Mouse (Mus musculus): ENCODE results near the gene Tex35.

Gene Tex35

GRCm38 (mm10) chr1:157081076-157081804 lies 27.2 kb downstream of the Tex35 start:
- no peak for DNase-seq

GRCm38 (mm10) chr1:157080071-157080470 lies 28.4 kb downstream of the Tex35 start:
- DNase-seq = no peak

- DNase-seq = peak; percentile 32
Measured at GRCm38 (mm10) chr1:157079384-157080025, 29.0 kb downstream of the Tex35 start.

DNA sequence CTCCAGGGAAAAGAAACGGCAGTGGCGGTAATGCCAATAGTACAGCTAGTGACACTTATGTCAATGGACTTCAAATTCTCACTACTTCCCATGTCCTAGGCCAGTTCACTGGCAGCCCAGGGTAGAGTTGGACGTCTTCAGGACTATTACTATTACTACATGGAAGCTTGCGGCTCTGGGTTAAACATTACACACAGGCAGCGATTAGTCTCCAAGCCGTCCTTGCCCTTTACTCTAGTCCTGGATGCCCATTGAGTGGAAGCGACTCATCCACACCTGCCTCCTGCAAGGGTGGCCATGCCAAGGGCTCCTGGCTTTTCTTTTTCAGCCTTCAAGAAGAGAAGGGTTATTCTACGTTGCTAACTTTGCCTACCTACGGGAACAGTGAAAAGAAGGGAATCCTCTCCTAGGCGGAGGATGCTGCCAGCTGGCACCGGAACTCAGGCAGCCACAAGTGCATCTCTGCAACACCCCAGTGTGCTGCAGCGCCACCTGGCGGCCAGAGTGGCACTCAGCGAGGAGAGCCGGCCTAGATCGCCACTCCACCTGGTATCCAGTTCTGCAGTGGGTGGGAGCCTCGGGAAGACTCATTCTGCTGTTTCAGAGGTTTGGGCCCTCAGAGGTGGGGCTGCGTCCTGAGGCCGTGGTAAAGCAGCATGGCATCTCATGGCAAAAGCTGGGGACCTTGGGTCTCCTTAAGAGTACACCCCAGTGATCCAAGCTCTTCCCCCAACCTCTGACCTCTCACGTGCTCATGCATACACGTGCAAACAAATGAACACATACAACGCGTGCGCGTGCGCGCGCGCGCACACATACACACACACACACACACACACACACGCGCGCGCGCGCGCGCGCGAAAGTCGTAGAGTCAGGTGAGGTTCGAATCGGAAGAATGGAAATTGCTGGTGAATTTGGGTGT lies 31.4 kb downstream of the Tex35 start:
- DNase-seq = peak; percentile 91

- DNase-seq = peak; percentile 89
Measured at GRCm38 (mm10) chr1:157076257-157076656, 32.2 kb downstream of the Tex35 start.

DNA sequence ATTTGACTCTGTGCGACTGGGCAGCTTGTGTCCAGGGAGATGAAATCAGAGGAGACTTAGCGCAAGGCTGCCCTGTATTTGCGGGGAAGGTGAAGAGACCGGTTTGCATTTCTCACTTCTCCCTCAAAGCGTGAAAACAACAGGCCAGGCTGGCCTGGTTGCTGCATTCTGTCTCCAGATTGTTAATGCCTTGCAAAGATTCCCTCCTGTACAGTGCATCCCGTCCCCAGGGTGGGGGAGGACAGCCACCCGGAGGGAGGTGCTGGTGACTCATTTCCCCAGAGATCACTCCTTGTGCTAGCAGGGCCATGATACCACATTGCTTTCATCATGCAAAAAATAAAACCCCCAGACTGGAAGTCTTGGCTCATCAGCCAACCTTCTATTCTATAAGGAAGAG lies 33.5 kb downstream of the Tex35 start:
- DNase-seq = no peak

- DNase-seq = no peak
Measured at GRCm38 (mm10) chr1:157074371-157074770, 34.1 kb downstream of the Tex35 start.

- DNase-seq = no peak
Measured at GRCm38 (mm10) chr1:157073592-157073991, 34.9 kb downstream of the Tex35 start.

DNA sequence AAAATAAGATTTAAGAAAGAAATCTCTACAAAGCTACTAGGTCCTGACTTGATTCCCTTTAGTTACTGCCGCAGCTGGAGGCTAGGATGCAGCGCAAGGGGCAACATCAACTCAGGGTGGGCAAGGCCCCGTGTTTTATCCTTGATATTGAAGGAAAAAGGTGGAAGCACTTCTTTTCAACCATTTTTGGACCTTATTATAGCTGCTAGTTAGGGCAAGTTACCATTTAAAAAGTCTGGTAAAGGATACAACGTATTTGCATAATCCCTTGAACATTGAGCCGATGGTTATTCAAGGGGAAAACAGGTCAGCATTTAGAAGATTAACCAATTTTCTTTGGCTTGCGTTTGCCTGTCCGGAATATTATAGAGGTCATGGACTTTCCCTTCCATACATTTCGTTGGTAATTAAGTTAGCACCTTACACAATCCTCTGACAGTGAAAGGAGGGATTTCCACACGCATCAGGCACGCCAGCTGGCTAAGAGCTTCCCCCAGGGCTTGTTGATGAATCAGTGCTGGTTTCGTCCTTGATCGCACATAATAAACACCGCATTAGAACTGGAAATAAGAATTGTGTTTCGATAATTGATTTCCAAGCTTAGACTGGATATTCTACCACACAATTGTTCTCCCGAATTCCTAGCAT lies 39.2 kb downstream of the Tex35 start:
- DNase-seq = no peak

- DNase-seq = no peak
Measured at GRCm38 (mm10) chr1:157068316-157068715, 40.2 kb downstream of the Tex35 start.

- DNase-seq = no peak
Measured at GRCm38 (mm10) chr1:157065819-157066730, 42.4 kb downstream of the Tex35 start.

DNA sequence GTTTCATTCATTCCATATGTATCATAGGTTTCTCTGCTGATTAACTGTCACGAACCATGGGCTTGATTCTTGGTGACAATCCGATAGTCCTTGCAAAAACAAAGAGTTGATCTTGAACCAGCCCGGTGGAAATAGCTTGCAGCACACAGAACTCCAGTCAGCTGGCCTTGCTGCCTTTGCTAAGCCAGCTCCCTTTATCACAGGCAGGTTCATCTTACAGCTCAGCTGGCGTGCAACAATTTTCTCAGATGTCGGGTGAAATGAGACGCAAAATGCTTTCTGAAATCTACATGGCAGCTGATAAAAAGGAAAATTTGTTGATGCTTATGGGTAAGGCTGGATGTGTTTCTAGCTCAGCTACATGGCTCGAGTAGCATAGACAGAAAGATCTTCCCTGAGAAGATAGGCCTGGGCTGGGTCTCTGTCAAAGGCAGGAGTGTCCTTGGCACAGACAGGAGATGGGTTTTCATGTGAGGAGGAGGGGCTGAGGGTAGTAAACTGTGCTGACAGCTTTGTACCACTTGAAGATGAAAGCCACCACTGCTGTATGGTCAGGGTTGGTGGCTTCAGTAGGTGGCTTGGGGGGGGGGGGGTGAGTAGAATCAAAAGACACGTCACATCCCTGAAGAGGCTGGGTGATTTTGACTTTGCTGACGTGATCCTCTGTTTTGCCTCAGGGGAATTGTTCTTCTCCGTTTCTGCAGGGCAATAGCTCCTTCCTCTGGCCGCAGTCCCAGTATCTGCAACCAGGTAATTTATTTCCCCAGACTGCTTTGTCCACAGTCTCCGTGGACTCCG lies 45.0 kb downstream of the Tex35 start:
- peak; percentile 37 for DNase-seq

DNA sequence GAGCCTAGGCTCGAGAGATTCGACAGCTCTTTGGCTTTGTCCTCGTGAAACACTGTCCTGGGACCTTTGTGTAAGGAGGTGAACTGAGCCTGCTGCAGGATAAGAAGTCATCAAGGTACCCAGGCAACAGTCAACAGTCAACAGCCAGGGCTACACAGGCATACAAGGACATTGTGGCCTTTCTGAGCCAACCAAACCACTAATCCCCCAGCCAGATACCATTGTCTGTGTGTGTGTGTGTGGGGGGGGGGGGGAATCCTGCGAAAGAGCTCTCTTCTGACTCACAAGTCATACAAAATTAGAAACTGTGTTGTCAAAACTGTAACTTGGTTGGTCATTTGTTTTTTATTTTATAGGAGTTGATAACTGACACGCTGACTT lies 46.0 kb downstream of the Tex35 start:
- DNase-seq = no peak

DNA sequence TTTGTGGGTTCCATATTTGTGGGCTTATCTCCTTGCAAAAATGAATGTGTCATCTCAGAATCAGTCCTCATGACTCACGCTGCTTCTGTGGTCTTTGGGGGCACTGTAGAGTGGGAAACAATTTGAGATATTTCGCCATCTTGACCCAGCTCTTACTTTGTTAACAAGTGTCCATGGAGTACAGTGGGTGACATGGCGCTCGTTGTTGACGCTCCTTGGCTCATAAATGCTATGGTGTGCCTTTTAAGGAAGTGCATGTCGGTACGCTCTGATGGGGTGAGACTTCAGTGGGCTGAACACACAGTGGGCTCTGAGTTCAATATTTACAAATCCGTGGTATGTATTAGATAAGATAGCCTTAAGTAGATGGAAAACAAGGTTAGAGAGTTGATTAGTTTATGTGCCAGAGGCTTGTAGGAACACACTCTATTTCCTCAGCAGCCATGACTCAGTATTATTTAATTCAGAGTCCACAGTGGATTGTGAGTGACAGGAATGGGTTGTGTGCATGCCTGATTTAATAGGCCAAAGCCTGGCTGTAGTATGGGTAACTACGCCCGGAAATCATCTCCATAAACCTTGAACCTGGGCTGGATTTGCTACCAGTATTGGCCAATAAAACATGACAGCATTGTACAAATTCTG lies 46.6 kb downstream of the Tex35 start:
- no peak for DNase-seq

GRCm38 (mm10) chr1:157061170-157061569 lies 47.3 kb downstream of the Tex35 start:
- DNase-seq = no peak

DNA sequence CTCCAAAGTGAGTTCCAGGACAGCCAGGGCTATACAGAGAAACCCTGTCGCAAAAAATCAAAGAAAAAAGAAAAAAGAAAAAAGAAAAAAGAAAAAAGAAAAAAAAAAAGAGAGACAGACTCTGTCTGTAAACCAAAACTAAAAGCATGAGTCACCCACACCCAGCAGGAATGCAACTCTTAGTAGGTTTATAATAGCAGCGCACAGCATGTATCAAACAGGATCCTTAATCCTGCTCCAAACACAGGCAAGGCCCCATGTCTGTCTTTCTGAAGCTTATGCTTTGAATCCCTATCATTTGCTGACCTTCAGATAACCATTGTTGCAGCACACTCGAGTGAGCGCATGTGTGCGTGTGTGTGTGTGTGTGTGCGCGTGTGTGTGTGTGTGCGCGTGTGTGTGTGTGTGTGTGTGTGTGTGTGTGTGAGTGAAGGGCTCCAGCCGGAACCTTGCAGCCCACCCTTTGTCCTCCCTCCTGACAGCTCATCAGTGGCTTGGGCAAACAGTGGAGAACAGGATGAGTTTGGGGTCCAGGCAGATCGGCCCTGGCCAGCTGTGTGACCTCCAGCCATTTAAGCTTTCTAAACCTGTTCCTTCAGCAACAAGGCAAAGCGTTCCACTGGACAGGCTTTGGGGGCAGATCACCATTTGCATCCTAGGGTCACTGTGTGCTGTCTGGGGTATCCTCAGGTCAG lies 47.9 kb downstream of the Tex35 start:
- DNase-seq = no peak

DNA sequence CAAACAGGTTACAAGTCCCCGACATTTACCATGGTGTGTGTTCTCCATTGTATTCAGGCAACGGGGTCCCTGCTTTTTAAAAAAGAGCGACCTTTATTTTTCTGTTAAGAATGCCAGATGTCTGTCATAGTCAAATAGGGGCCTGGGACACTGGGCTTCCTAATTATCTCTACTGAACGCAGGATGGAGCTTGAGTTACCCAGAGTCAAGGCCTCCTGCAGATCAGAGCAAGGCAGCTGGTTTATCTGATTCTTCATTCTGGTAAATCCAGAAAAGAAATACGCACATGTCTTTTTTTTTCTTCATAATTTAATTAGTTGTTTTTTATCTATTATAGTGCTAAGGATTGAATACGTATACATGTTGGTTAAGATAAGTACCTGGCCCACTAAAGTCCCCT lies 52.6 kb downstream of the Tex35 start:
- DNase-seq = no peak

- DNase-seq = no peak
Measured at GRCm38 (mm10) chr1:157055288-157055831, 53.1 kb downstream of the Tex35 start.

- DNase-seq = no peak
Measured at GRCm38 (mm10) chr1:157054659-157055058, 53.8 kb downstream of the Tex35 start.

DNA sequence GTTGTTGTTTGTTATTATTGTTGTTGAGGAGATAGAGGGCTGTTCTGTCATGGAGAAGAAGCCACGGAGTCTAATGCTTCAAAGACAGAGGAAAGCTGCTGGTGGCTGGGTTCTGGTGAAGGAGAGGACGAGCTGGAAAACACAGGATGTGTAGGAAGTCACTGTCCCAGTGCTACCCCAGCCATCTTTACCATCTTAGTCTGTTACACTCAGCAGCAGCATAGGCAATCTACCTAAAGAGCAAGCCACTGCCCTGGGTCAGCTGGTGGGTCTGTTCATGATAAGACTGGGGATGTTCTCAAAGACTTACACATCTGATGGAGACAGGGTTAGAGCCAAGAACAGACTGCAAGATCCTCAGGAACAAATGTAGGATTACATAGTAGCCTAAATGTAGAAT lies 58.6 kb downstream of the Tex35 start:
- DNase-seq = no peak

Measured in lung, postnatal 36 days (tissue).